Mouse (Mus musculus): ENCODE data around the gene Cntn1.

- TF ChIP-seq POLR2A (IDR thresholded peaks at IDR 0.05; ENCODE audit: borderline replicate concordance, insufficient read depth, low read length): no peak
- TF ChIP-seq CTCF (IDR thresholded peaks at IDR 0.05; ENCODE audit: borderline replicate concordance, insufficient read depth, low read depth, low read length): no peak
Observed at GRCm38 (mm10) chr15:92190000-92190399, 139.0 kb downstream of the Cntn1 start.
